Mouse (Mus musculus) hindbrain, embryonic 11.5 days (tissue): ENCODE measurements around the gene Snai1. TPM values are rescaled to one million over a fixed set of nuclear protein-coding genes. Genes with fewer than 3 reads are reported as not detected.

Source experiments
- ATAC-seq: fragments of 200-750 bp; cut with Nextera tagmentation; 2 replicates; pipeline ENCODE4 v1.8.0; 2017; ENCODE audit warnings: mild to moderate bottlenecking, moderate TSS enrichment, moderate library complexity; ENCODE audit not compliant: low FRiP score
- DNase-seq: peaks from one replicate; pipeline ENCODE4 v3.0.0-alpha.2; 2015; ENCODE audit warnings: low spot score
- H3K27ac ChIP-seq: fragments of 300-500 bp; sonication (generic); 2 replicates; pipeline ENCODE4 v1.5.1; 2014; ENCODE audit warnings: mild to moderate bottlenecking, low read depth, low read length
- H3K27me3 ChIP-seq: fragments of 300-500 bp; sonication (generic); 2 replicates; pipeline ENCODE4 v1.6.1; 2014; ENCODE audit warnings: mild to moderate bottlenecking, low read length, moderate library complexity, mixed read lengths; ENCODE audit not compliant: control insufficient read depth, insufficient read depth
- H3K36me3 ChIP-seq: fragments of 300-500 bp; sonication (generic); 2 replicates; pipeline ENCODE4 v1.6.1; 2014; ENCODE audit warnings: mild to moderate bottlenecking, low read length, moderate library complexity, mixed read lengths; ENCODE audit not compliant: control insufficient read depth, insufficient read depth
- H3K4me1 ChIP-seq: fragments of 300-500 bp; sonication (generic); replicated peaks from 2 replicates; pipeline ENCODE4 v1.6.1; 2014; ENCODE audit warnings: low read length, mixed read lengths; ENCODE audit not compliant: control insufficient read depth, insufficient read depth
- H3K4me2 ChIP-seq: fragments of 300-500 bp; sonication (generic); replicated peaks from 2 replicates; pipeline ENCODE4 v1.6.1; 2014; ENCODE audit warnings: mild to moderate bottlenecking, low read depth, low read length
- H3K4me3 ChIP-seq: fragments of 300-500 bp; sonication (generic); 2 replicates; pipeline ENCODE4 v1.5.1; 2014; ENCODE audit warnings: low read depth, low read length
- H3K9ac ChIP-seq: fragments of 300-500 bp; sonication (generic); 2 replicates; pipeline ENCODE4 v1.6.1; 2014; ENCODE audit warnings: low read depth, low read length
- H3K9me3 ChIP-seq: fragments of 300-500 bp; sonication (generic); 2 replicates; pipeline ENCODE4 v1.6.1; 2016; ENCODE audit warnings: low read length; ENCODE audit not compliant: control insufficient read depth
- WGBS: fragments of 180-500 bp; shearing (Covaris S2); extraction: QIAGEN DNeasy Blood & Tissue Kit; methylation state at CpG from one replicate; pipeline ENCODE4 v1.1.7; 2014; 5-methylcytosine and 5-hydroxymethylcytosine counted together
- polyA plus RNA-seq: library from polyadenylated mRNA; unstranded; fragments of >200 nt; fragmentation: Nextera tagmentation; extraction: Ambion mirVana; gene quantifications from 2 replicates; pipeline ENCODE4 v1.2.1, GENCODE M21; 2014

Gene Snai1
- polyA plus RNA-seq, 1 experiment from 2014 or later: 27.6 TPM

GRCm38 (mm10) chr2:167543121-167544003, 5.4 kb downstream of the Snai1 start:
- 28% methylated on average over 16 of the region's 16 CpGs for WGBS
- Histone ChIP-seq H3K9ac (no peak overlapping the region; the same call in 1 of the 2 replicates), H3K4me2 (no peak overlapping the region), H3K9me3 (no peaks in the 10 kb centered on the region), H3K27ac (peak overlapping the region; percentile 75), H3K36me3 (no peaks in the 10 kb centered on the region), H3K4me1 (peaks cover 15% of the 10 kb centered on the region), H3K27me3 (peaks cover 21% of the 10 kb centered on the region), H3K4me3 (no peak overlapping the region)
- DNase-seq: no peak
- ATAC-seq: no peak

GRCm38 (mm10) chr2:167544004-167544356, 6.0 kb downstream of the Snai1 start:
- Histone ChIP-seq H3K36me3 (no peaks in the 10 kb centered on the region), H3K4me2 (no peak overlapping the region), H3K27ac (peak overlapping the region; percentile 75), H3K9ac (peak overlapping the region; percentile 23; the same call in 1 of the 2 replicates), H3K4me3 (no peak overlapping the region), H3K27me3 (peaks cover 14% of the 10 kb centered on the region), H3K4me1 (peaks cover 14% of the 10 kb centered on the region), H3K9me3 (no peaks in the 10 kb centered on the region)
- no peak for ATAC-seq
- 8% methylated on average over 4 of the region's 4 CpGs for WGBS
- DNase-seq: no peak

GRCm38 (mm10) chr2:167544456-167544855, 6.5 kb downstream of the Snai1 start:
- H3K9me3 ChIP-seq: no peaks in the 10 kb centered on the region
- peaks cover 10% of the 10 kb centered on the region for H3K27me3 ChIP-seq
- H3K9ac ChIP-seq: 0 out of 2 replicates have a peak overlapping the region, but pooled peaks have one; percentile 23
- no peaks in the 10 kb centered on the region for H3K36me3 ChIP-seq
- ATAC-seq (no peak), DNase-seq (no peak)
- peaks cover 13% of the 10 kb centered on the region for H3K4me1 ChIP-seq
- H3K4me2 ChIP-seq: no peak overlapping the region
- no peak overlapping the region; the same call in 1 of the 2 replicates for H3K27ac ChIP-seq
- H3K4me3 ChIP-seq: no peak overlapping the region
- 68% methylated on average over 5 of the region's 5 CpGs for WGBS

GRCm38 (mm10) chr2:167546447-167547195, 8.6 kb downstream of the Snai1 start:
- H3K36me3 ChIP-seq: no peaks in the 10 kb centered on the region
- ATAC-seq (no peak), DNase-seq (no peak)
- no peak overlapping the region for H3K9ac ChIP-seq
- H3K4me3 ChIP-seq: no peak overlapping the region
- no peaks in the 10 kb centered on the region for H3K27me3 ChIP-seq
- no peaks in the 10 kb centered on the region for H3K9me3 ChIP-seq
- 74% methylated on average over 18 of the region's 18 CpGs for WGBS
- H3K4me2 ChIP-seq: no peak overlapping the region
- H3K27ac ChIP-seq: no peak overlapping the region
- H3K4me1 ChIP-seq: 0 out of 2 replicates have a peak, but pooled peaks cover 6% of the 10 kb centered on the region

- Histone ChIP-seq H3K4me2 (no peak overlapping the region), H3K27me3 (no peaks in the 10 kb centered on the region), H3K27ac (no peak overlapping the region), H3K36me3 (no peaks in the 10 kb centered on the region), H3K4me3 (no peak overlapping the region), H3K9ac (no peak overlapping the region), H3K4me1 (0 out of 2 replicates have a peak, but pooled peaks cover 6% of the 10 kb centered on the region), H3K9me3 (no peaks in the 10 kb centered on the region)
- ATAC-seq: no peak
- no peak for DNase-seq
- WGBS: 83% methylated on average over 8 of the region's 8 CpGs
These were observed 9.4 kb downstream of the Snai1 start for GRCm38 (mm10) chr2:167547444-167547843.

- Histone ChIP-seq H3K36me3 (no peaks in the 10 kb centered on the region), H3K27me3 (no peaks in the 10 kb centered on the region), H3K4me1 (peaks cover 3% of the 10 kb centered on the region; the same call in 1 of the 2 replicates), H3K4me3 (no peak overlapping the region), H3K9ac (no peak overlapping the region), H3K4me2 (no peak overlapping the region), H3K27ac (no peak overlapping the region), H3K9me3 (no peaks in the 10 kb centered on the region)
- ATAC-seq: no peak
- DNase-seq: no peak
- WGBS: 84% methylated on average over 7 of the region's 7 CpGs
These were observed 11.0 kb downstream of the Snai1 start for GRCm38 (mm10) chr2:167548961-167549360.

GRCm38 (mm10) chr2:167550341-167550854, 12.4 kb downstream of the Snai1 start:
- WGBS: 70% methylated on average over 8 of the region's 8 CpGs
- Histone ChIP-seq H3K27ac (no peak overlapping the region), H3K4me1 (no peaks in the 10 kb centered on the region; the same call in 1 of the 2 replicates), H3K36me3 (no peaks in the 10 kb centered on the region), H3K4me2 (no peak overlapping the region), H3K9me3 (no peaks in the 10 kb centered on the region), H3K27me3 (no peaks in the 10 kb centered on the region), H3K4me3 (no peak overlapping the region), H3K9ac (no peak overlapping the region)
- ATAC-seq: no peak
- no peak for DNase-seq

- Histone ChIP-seq H3K36me3 (no peaks in the 10 kb centered on the region), H3K27me3 (no peaks in the 10 kb centered on the region), H3K4me1 (no peaks in the 10 kb centered on the region; the same call in 1 of the 2 replicates), H3K27ac (no peak overlapping the region), H3K9me3 (no peaks in the 10 kb centered on the region), H3K4me2 (no peak overlapping the region), H3K9ac (no peak overlapping the region), H3K4me3 (no peak overlapping the region)
- ATAC-seq (no peak), DNase-seq (no peak)
- 70% methylated on average over 8 of the region's 8 CpGs for WGBS
These were observed 13.4 kb downstream of the Snai1 start for GRCm38 (mm10) chr2:167551342-167551920.
